Mouse (Mus musculus): ENCODE results near the gene Spink4. TPM values are rescaled to one million over a fixed set of nuclear protein-coding genes. Genes with fewer than 3 reads are reported as not detected.

Gene Spink4
- polyA plus RNA-seq, 1 experiment from 2014 or later = not detected

- WGBS = 88% methylated on average over 2 of the region's 2 CpGs
- H3K9ac ChIP-seq = no peak overlapping the region
- H3K36me3 ChIP-seq = no peaks in the 10 kb centered on the region
- H3K27me3 ChIP-seq = no peaks in the 10 kb centered on the region
- no peaks in the 10 kb centered on the region for H3K9me3 ChIP-seq
- no peak for ATAC-seq (ENCODE audit: low FRiP score, low read depth)
- H3K4me3 ChIP-seq = no peak overlapping the region
- H3K4me2 ChIP-seq = no peak overlapping the region
- no peaks in the 10 kb centered on the region for H3K4me1 ChIP-seq (replicated peaks)
- H3K27ac ChIP-seq (replicated peaks) = no peak overlapping the region
Measured at GRCm38 (mm10) chr4:40885166-40885525, 34.7 kb upstream of the Spink4 start.

GRCm38 (mm10) chr4:40885883-40886282 lies 34.0 kb upstream of the Spink4 start:
- Histone ChIP-seq H3K27me3 (no peaks in the 10 kb centered on the region), H3K9me3 (no peaks in the 10 kb centered on the region), H3K9ac (no peak overlapping the region), H3K4me1 (replicated peaks) (no peaks in the 10 kb centered on the region), H3K36me3 (no peaks in the 10 kb centered on the region), H3K4me3 (no peak overlapping the region), H3K4me2 (no peak overlapping the region), H3K27ac (replicated peaks) (no peak overlapping the region)
- 75% methylated on average over 4 of the region's 4 CpGs for WGBS
- ATAC-seq (ENCODE audit: low FRiP score, low read depth) = no peak

- 89% methylated on average over 11 of the region's 11 CpGs for WGBS
- Histone ChIP-seq H3K4me1 (replicated peaks) (no peaks in the 10 kb centered on the region), H3K4me2 (no peak overlapping the region), H3K27me3 (no peaks in the 10 kb centered on the region), H3K9ac (no peak overlapping the region), H3K4me3 (no peak overlapping the region), H3K9me3 (no peaks in the 10 kb centered on the region), H3K27ac (replicated peaks) (no peak overlapping the region), H3K36me3 (no peaks in the 10 kb centered on the region)
- no peak for ATAC-seq (ENCODE audit: low FRiP score, low read depth)
Measured at GRCm38 (mm10) chr4:40888839-40889238, 31.0 kb upstream of the Spink4 start.

GRCm38 (mm10) chr4:40889252-40889651 lies 30.6 kb upstream of the Spink4 start:
- H3K27me3 ChIP-seq = no peaks in the 10 kb centered on the region
- H3K36me3 ChIP-seq = no peaks in the 10 kb centered on the region
- 80% methylated on average over 3 of the region's 3 CpGs for WGBS
- no peaks in the 10 kb centered on the region for H3K9me3 ChIP-seq
- no peak overlapping the region for H3K27ac ChIP-seq (replicated peaks)
- no peak overlapping the region for H3K9ac ChIP-seq
- no peak overlapping the region for H3K4me2 ChIP-seq
- H3K4me1 ChIP-seq (replicated peaks) = no peaks in the 10 kb centered on the region
- no peak overlapping the region for H3K4me3 ChIP-seq
- no peak for ATAC-seq (ENCODE audit: low FRiP score, low read depth)

GRCm38 (mm10) chr4:40889983-40890382 lies 29.9 kb upstream of the Spink4 start:
- Histone ChIP-seq H3K27ac (replicated peaks) (no peak overlapping the region), H3K4me1 (replicated peaks) (no peaks in the 10 kb centered on the region), H3K36me3 (no peaks in the 10 kb centered on the region), H3K4me3 (no peak overlapping the region), H3K9me3 (no peaks in the 10 kb centered on the region), H3K4me2 (no peak overlapping the region), H3K9ac (no peak overlapping the region), H3K27me3 (no peaks in the 10 kb centered on the region)
- 92% methylated on average over 4 of the region's 4 CpGs for WGBS
- no peak for ATAC-seq (ENCODE audit: low FRiP score, low read depth)

GRCm38 (mm10) chr4:40891206-40891605 lies 28.6 kb upstream of the Spink4 start:
- Histone ChIP-seq H3K4me2 (no peak overlapping the region), H3K4me3 (no peak overlapping the region), H3K27ac (replicated peaks) (no peak overlapping the region), H3K27me3 (no peaks in the 10 kb centered on the region), H3K9me3 (no peaks in the 10 kb centered on the region), H3K4me1 (replicated peaks) (no peaks in the 10 kb centered on the region), H3K9ac (no peak overlapping the region), H3K36me3 (no peaks in the 10 kb centered on the region)
- 77% methylated on average over 5 of the region's 5 CpGs for WGBS
- ATAC-seq (ENCODE audit: low FRiP score, low read depth) = no peak

GRCm38 (mm10) chr4:40895118-40895517 lies 24.7 kb upstream of the Spink4 start:
- Histone ChIP-seq H3K9ac (no peak overlapping the region), H3K36me3 (no peaks in the 10 kb centered on the region), H3K4me1 (replicated peaks) (no peaks in the 10 kb centered on the region), H3K4me2 (no peak overlapping the region), H3K27me3 (no peaks in the 10 kb centered on the region), H3K4me3 (no peak overlapping the region), H3K9me3 (no peaks in the 10 kb centered on the region), H3K27ac (replicated peaks) (no peak overlapping the region)
- ATAC-seq (ENCODE audit: low FRiP score, low read depth) = no peak
- 95% methylated on average over 3 of the region's 3 CpGs for WGBS

GRCm38 (mm10) chr4:40895646-40896045 lies 24.2 kb upstream of the Spink4 start:
- ATAC-seq (ENCODE audit: low FRiP score, low read depth) = no peak
- H3K4me2 ChIP-seq = no peak overlapping the region
- 97% methylated on average over 2 of the region's 2 CpGs for WGBS
- no peak overlapping the region for H3K27ac ChIP-seq (replicated peaks)
- no peaks in the 10 kb centered on the region for H3K4me1 ChIP-seq (replicated peaks)
- H3K4me3 ChIP-seq = no peak overlapping the region
- H3K9ac ChIP-seq = no peak overlapping the region
- H3K36me3 ChIP-seq = no peaks in the 10 kb centered on the region
- H3K27me3 ChIP-seq = no peaks in the 10 kb centered on the region
- no peaks in the 10 kb centered on the region for H3K9me3 ChIP-seq

- H3K4me3 ChIP-seq = no peak overlapping the region
- no peak overlapping the region for H3K4me2 ChIP-seq
- no peaks in the 10 kb centered on the region for H3K27me3 ChIP-seq
- no peak for ATAC-seq (ENCODE audit: low FRiP score, low read depth)
- no peaks in the 10 kb centered on the region for H3K4me1 ChIP-seq (replicated peaks)
- H3K9ac ChIP-seq = no peak overlapping the region
- H3K27ac ChIP-seq (replicated peaks) = no peak overlapping the region
- H3K9me3 ChIP-seq = no peaks in the 10 kb centered on the region
- H3K36me3 ChIP-seq = no peaks in the 10 kb centered on the region
- WGBS = 88% methylated on average over 6 of the region's 6 CpGs
Measured at GRCm38 (mm10) chr4:40898476-40899044, 21.3 kb upstream of the Spink4 start.

- Histone ChIP-seq H3K4me3 (no peak overlapping the region), H3K27me3 (no peaks in the 10 kb centered on the region), H3K9ac (no peak overlapping the region), H3K4me2 (no peak overlapping the region), H3K4me1 (replicated peaks) (no peaks in the 10 kb centered on the region), H3K27ac (replicated peaks) (no peak overlapping the region), H3K9me3 (no peaks in the 10 kb centered on the region), H3K36me3 (no peaks in the 10 kb centered on the region)
- no peak for ATAC-seq (ENCODE audit: low FRiP score, low read depth)
- 82% methylated on average over 2 of the region's 2 CpGs for WGBS
Measured at GRCm38 (mm10) chr4:40899264-40899663, 20.6 kb upstream of the Spink4 start.

- no peak overlapping the region for H3K9ac ChIP-seq
- H3K27me3 ChIP-seq = no peaks in the 10 kb centered on the region
- 96% methylated on average over 3 of the region's 3 CpGs for WGBS
- no peak for ATAC-seq (ENCODE audit: low FRiP score, low read depth)
- no peaks in the 10 kb centered on the region for H3K9me3 ChIP-seq
- no peak overlapping the region for H3K4me2 ChIP-seq
- no peaks in the 10 kb centered on the region for H3K4me1 ChIP-seq (replicated peaks)
- H3K27ac ChIP-seq (replicated peaks) = no peak overlapping the region
- no peaks in the 10 kb centered on the region for H3K36me3 ChIP-seq
- no peak overlapping the region for H3K4me3 ChIP-seq
Measured at GRCm38 (mm10) chr4:40900071-40900470, 19.8 kb upstream of the Spink4 start.

- 96% methylated on average over 4 of the region's 4 CpGs for WGBS
- no peaks in the 10 kb centered on the region for H3K27me3 ChIP-seq
- no peak overlapping the region for H3K4me2 ChIP-seq
- no peaks in the 10 kb centered on the region for H3K36me3 ChIP-seq
- no peak for ATAC-seq (ENCODE audit: low FRiP score, low read depth)
- H3K4me1 ChIP-seq (replicated peaks) = no peaks in the 10 kb centered on the region
- H3K4me3 ChIP-seq = no peak overlapping the region
- H3K9ac ChIP-seq = no peak overlapping the region
- no peak overlapping the region for H3K27ac ChIP-seq (replicated peaks)
- H3K9me3 ChIP-seq = no peaks in the 10 kb centered on the region
Measured at GRCm38 (mm10) chr4:40900612-40901011, 19.2 kb upstream of the Spink4 start.

GRCm38 (mm10) chr4:40906298-40906697 lies 13.6 kb upstream of the Spink4 start:
- Histone ChIP-seq H3K4me1 (replicated peaks) (peaks cover 5% of the 10 kb centered on the region), H3K4me2 (no peak overlapping the region), H3K9ac (no peak overlapping the region), H3K4me3 (no peak overlapping the region), H3K36me3 (no peaks in the 10 kb centered on the region), H3K27ac (replicated peaks) (no peak overlapping the region), H3K9me3 (no peaks in the 10 kb centered on the region), H3K27me3 (no peaks in the 10 kb centered on the region)
- WGBS = 58% methylated on average over 1 of the region's 1 CpGs
- ATAC-seq (ENCODE audit: low FRiP score, low read depth) = no peak
